Mouse (Mus musculus) intestine, embryonic 14.5 days (tissue): Measurements from ENCODE around the gene Sestd1. TPM values are rescaled to one million over a fixed set of nuclear protein-coding genes. Genes with fewer than 3 reads are reported as not detected.

Experiments
- ATAC-seq: fragments of 200-750 bp; cut with Nextera tagmentation; replicated peaks from 2 replicates; pipeline ENCODE4 v1.8.0; 2017; ENCODE audit warnings: low read depth, moderate number of reproducible peaks, moderate TSS enrichment, moderate library complexity; ENCODE audit not compliant: low FRiP score, low TSS enrichment
- DNase-seq: peaks from one replicate; pipeline ENCODE4 v3.0.0-alpha.2; 2018; ENCODE audit warnings: low spot score
- H3K27ac ChIP-seq: fragments of 300-500 bp; sonication (generic); 2 replicates; pipeline ENCODE4 v1.5.1; 2014; ENCODE audit warnings: low read depth, mild to moderate bottlenecking, control low read depth
- H3K27me3 ChIP-seq: fragments of 300-500 bp; sonication (generic); replicated peaks from 2 replicates; pipeline ENCODE4 v1.6.1; 2014; ENCODE audit warnings: low read length, control low read depth; ENCODE audit not compliant: control insufficient read depth, insufficient read depth
- H3K36me3 ChIP-seq: fragments of 300-500 bp; sonication (generic); 2 replicates; pipeline ENCODE4 v1.6.1; 2014; ENCODE audit warnings: low read length, control low read depth; ENCODE audit not compliant: control insufficient read depth, insufficient read depth
- H3K4me1 ChIP-seq: fragments of 300-500 bp; sonication (generic); replicated peaks from 2 replicates; pipeline ENCODE4 v1.6.1; 2014; ENCODE audit warnings: low read length, control low read depth, mixed read lengths; ENCODE audit not compliant: control insufficient read depth, insufficient read depth
- H3K4me2 ChIP-seq: fragments of 300-500 bp; sonication (generic); 2 replicates; pipeline ENCODE4 v1.6.1; 2014; ENCODE audit warnings: low read length
- H3K4me3 ChIP-seq: fragments of 300-500 bp; sonication (generic); 2 replicates; pipeline ENCODE4 v1.5.1; 2014; ENCODE audit warnings: low read depth, low read length, control low read depth, mixed read lengths
- H3K9ac ChIP-seq: fragments of 300-500 bp; sonication (generic); 2 replicates; pipeline ENCODE4 v1.6.1; 2014; ENCODE audit warnings: mild to moderate bottlenecking, low read length
- H3K9me3 ChIP-seq: fragments of 300-500 bp; sonication (generic); 2 replicates; pipeline ENCODE4 v1.6.1; 2016; ENCODE audit warnings: low read length, control low read depth; ENCODE audit not compliant: control insufficient read depth
- WGBS: fragments of 180-500 bp; shearing (Covaris S2); extraction: QIAGEN DNeasy Blood & Tissue Kit; methylation state at CpG from one replicate; pipeline ENCODE4 v1.1.7; 2014; 5-methylcytosine and 5-hydroxymethylcytosine counted together
- polyA plus RNA-seq: library from polyadenylated mRNA; unstranded; fragments of >200 nt; fragmentation: Nextera tagmentation; extraction: Ambion mirVana; gene quantifications from 2 replicates; pipeline ENCODE4 v1.2.1, GENCODE M21; 2014

Sestd1 gene
- polyA plus RNA-seq, 1 experiment from 2014 or later = 20.3 TPM

- H3K9ac ChIP-seq = no peak overlapping the region
- H3K4me3 ChIP-seq = no peak overlapping the region
- no peak for ATAC-seq
- H3K4me2 ChIP-seq = no peak overlapping the region
- 67% methylated on average over 5 of the region's 5 CpGs for WGBS
- H3K27me3 ChIP-seq = no peaks in the 10 kb centered on the region
- DNase-seq = no peak
- H3K27ac ChIP-seq = no peak overlapping the region
- no peaks in the 10 kb centered on the region; the same call in 1 of the 2 replicates for H3K4me1 ChIP-seq
- peaks cover 38% of the 10 kb centered on the region for H3K36me3 ChIP-seq
- no peaks in the 10 kb centered on the region for H3K9me3 ChIP-seq
These were observed 82.1 kb downstream of the Sestd1 start for GRCm38 (mm10) chr2:77198246-77198645.

- ATAC-seq (no peak), DNase-seq (no peak)
- 87% methylated on average over 4 of the region's 4 CpGs for WGBS
- no peak overlapping the region for H3K4me2 ChIP-seq
- H3K27ac ChIP-seq = no peak overlapping the region
- H3K36me3 ChIP-seq = peaks cover 48% of the 10 kb centered on the region
- no peaks in the 10 kb centered on the region; the same call in 1 of the 2 replicates for H3K4me1 ChIP-seq
- no peak overlapping the region for H3K4me3 ChIP-seq
- no peaks in the 10 kb centered on the region for H3K27me3 ChIP-seq
- H3K9me3 ChIP-seq = no peaks in the 10 kb centered on the region
- no peak overlapping the region for H3K9ac ChIP-seq
These were observed 83.6 kb downstream of the Sestd1 start for GRCm38 (mm10) chr2:77196819-77197218.

- no peak overlapping the region for H3K4me3 ChIP-seq
- no peak overlapping the region for H3K27ac ChIP-seq
- no peaks in the 10 kb centered on the region for H3K9me3 ChIP-seq
- no peaks in the 10 kb centered on the region for H3K4me1 ChIP-seq
- WGBS = 92% methylated on average over 5 of the region's 5 CpGs
- H3K4me2 ChIP-seq = no peak overlapping the region
- H3K36me3 ChIP-seq = peaks cover 63% of the 10 kb centered on the region
- no peak overlapping the region for H3K9ac ChIP-seq
- ATAC-seq (no peak), DNase-seq (no peak)
- no peaks in the 10 kb centered on the region for H3K27me3 ChIP-seq
These were observed 85.3 kb downstream of the Sestd1 start for GRCm38 (mm10) chr2:77195056-77195455.

DNA sequence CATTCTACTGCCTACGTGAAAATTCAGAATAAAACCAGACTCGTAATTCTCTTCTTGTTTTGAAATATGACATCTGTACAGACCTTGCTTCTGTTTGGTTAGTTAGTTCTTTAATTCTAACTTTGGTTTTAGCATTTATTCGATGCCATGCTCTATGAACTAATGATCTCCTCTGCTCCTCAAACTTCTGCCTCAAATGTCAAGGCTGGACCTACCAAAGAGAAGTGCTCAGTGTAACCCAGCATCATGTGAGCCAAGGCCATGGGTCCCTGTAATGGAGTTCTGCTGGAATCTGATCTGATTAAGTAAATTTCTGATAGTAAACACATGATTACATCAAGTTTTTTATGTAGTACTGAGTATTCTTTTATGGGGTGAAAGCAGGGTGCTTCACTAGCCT, 88.6 kb downstream of the Sestd1 start:
- Histone ChIP-seq H3K36me3 (peaks cover 73% of the 10 kb centered on the region), H3K9me3 (no peaks in the 10 kb centered on the region), H3K27me3 (no peaks in the 10 kb centered on the region), H3K9ac (no peak overlapping the region), H3K4me3 (no peak overlapping the region), H3K4me1 (no peaks in the 10 kb centered on the region), H3K27ac (no peak overlapping the region), H3K4me2 (no peak overlapping the region)
- no peak for DNase-seq
- 89% methylated on average over 3 of the region's 3 CpGs for WGBS
- ATAC-seq = no peak

GRCm38 (mm10) chr2:77190891-77191290, 89.5 kb downstream of the Sestd1 start:
- ATAC-seq (no peak), DNase-seq (no peak)
- peaks cover 75% of the 10 kb centered on the region for H3K36me3 ChIP-seq
- no peak overlapping the region for H3K4me3 ChIP-seq
- WGBS = 94% methylated on average over 7 of the region's 7 CpGs
- H3K9ac ChIP-seq = no peak overlapping the region
- H3K4me1 ChIP-seq = no peaks in the 10 kb centered on the region
- H3K27me3 ChIP-seq = no peaks in the 10 kb centered on the region
- H3K4me2 ChIP-seq = no peak overlapping the region
- H3K9me3 ChIP-seq = no peaks in the 10 kb centered on the region
- no peak overlapping the region for H3K27ac ChIP-seq

- no peak overlapping the region for H3K4me2 ChIP-seq
- H3K4me3 ChIP-seq = no peak overlapping the region
- no peaks in the 10 kb centered on the region for H3K4me1 ChIP-seq
- H3K9ac ChIP-seq = no peak overlapping the region
- no peaks in the 10 kb centered on the region for H3K27me3 ChIP-seq
- H3K9me3 ChIP-seq = no peaks in the 10 kb centered on the region
- H3K36me3 ChIP-seq = peaks cover 69% of the 10 kb centered on the region
- WGBS = 95% methylated on average over 3 of the region's 3 CpGs
- ATAC-seq (no peak), DNase-seq (no peak)
- no peak overlapping the region for H3K27ac ChIP-seq
These were observed 90.1 kb downstream of the Sestd1 start for GRCm38 (mm10) chr2:77190301-77190700.

- H3K36me3 ChIP-seq = peaks cover 64% of the 10 kb centered on the region
- DNase-seq = no peak
These were observed 90.7 kb downstream of the Sestd1 start for GRCm38 (mm10) chr2:77189671-77190070.

GRCm38 (mm10) chr2:77187501-77187900, 92.9 kb downstream of the Sestd1 start:
- Histone ChIP-seq H3K4me2 (no peak overlapping the region), H3K4me1 (peaks cover 15% of the 10 kb centered on the region), H3K27ac (no peak overlapping the region), H3K36me3 (peaks cover 46% of the 10 kb centered on the region), H3K4me3 (no peak overlapping the region), H3K9ac (no peak overlapping the region), H3K9me3 (no peaks in the 10 kb centered on the region), H3K27me3 (no peaks in the 10 kb centered on the region)
- ATAC-seq (no peak), DNase-seq (no peak)
- WGBS = 93% methylated on average over 3 of the region's 3 CpGs

More at GRCm38 (mm10) chr2:77189671-77190070, 90.7 kb downstream of the Sestd1 start:
- H3K27ac ChIP-seq = no peak overlapping the region
- H3K4me3 ChIP-seq = no peak overlapping the region
- ATAC-seq = no peak
- no peak overlapping the region for H3K4me2 ChIP-seq
- H3K4me1 ChIP-seq = 0 out of 2 replicates have a peak, but pooled peaks cover 6% of the 10 kb centered on the region
- WGBS = 95% methylated on average over 7 of the region's 7 CpGs
- no peaks in the 10 kb centered on the region for H3K27me3 ChIP-seq
- no peak overlapping the region for H3K9ac ChIP-seq
- no peaks in the 10 kb centered on the region for H3K9me3 ChIP-seq

GRCm38 (mm10) chr2:77186912-77187311, 93.5 kb downstream of the Sestd1 start:
- WGBS = 84% methylated on average over 8 of the region's 8 CpGs
- ATAC-seq (no peak), DNase-seq (no peak)
- no peak overlapping the region for H3K4me2 ChIP-seq
- no peak overlapping the region for H3K4me3 ChIP-seq
- no peak overlapping the region for H3K27ac ChIP-seq
- H3K9me3 ChIP-seq = no peaks in the 10 kb centered on the region
- H3K36me3 ChIP-seq = peaks cover 43% of the 10 kb centered on the region
- H3K4me1 ChIP-seq = peaks cover 15% of the 10 kb centered on the region
- H3K9ac ChIP-seq = no peak overlapping the region
- H3K27me3 ChIP-seq = no peaks in the 10 kb centered on the region
